Mouse (Mus musculus) G1E-ER4 (cell line): Measurements from ENCODE around the gene I0C0044D17Rik. TPM values are rescaled to one million over a fixed set of nuclear protein-coding genes. Genes with fewer than 3 reads are reported as not detected.

Experiments used
- GATA1 ChIP-seq: IDR thresholded peaks from one replicate; pipeline ENCODE4 v1.8.0; 2012; ENCODE audit warnings: low read length, inconsistent platforms
- polyA plus RNA-seq: library from polyadenylated mRNA; stranded (reverse); fragments of >175 nt; gene quantifications from 2 replicates; pipeline ENCODE4 v1.2.3, GENCODE M21; 2012

Gene I0C0044D17Rik
- polyA plus RNA-seq, 1 experiment = not detected

GRCm38 (mm10) chr4:98837715-98838505 lies 14.3 kb upstream of the I0C0044D17Rik start:
- no peak for TF ChIP-seq GATA1

- TF ChIP-seq GATA1 = no peak
These were observed 12.9 kb upstream of the I0C0044D17Rik start for GRCm38 (mm10) chr4:98836519-98836918.

GRCm38 (mm10) chr4:98834782-98835181 lies 11.1 kb upstream of the I0C0044D17Rik start:
- TF ChIP-seq GATA1 = no peak

GRCm38 (mm10) chr4:98831726-98832125 lies 8.1 kb upstream of the I0C0044D17Rik start:
- TF ChIP-seq GATA1 = no peak

GRCm38 (mm10) chr4:98826701-98827100 lies 3.1 kb upstream of the I0C0044D17Rik start:
- no peak for TF ChIP-seq GATA1

- TF ChIP-seq GATA1 = no peak
These were observed 593 bp downstream of the I0C0044D17Rik start for GRCm38 (mm10) chr4:98823047-98823446.

GRCm38 (mm10) chr4:98822478-98822877 lies 1.2 kb downstream of the I0C0044D17Rik start:
- TF ChIP-seq GATA1 = no peak

DNA sequence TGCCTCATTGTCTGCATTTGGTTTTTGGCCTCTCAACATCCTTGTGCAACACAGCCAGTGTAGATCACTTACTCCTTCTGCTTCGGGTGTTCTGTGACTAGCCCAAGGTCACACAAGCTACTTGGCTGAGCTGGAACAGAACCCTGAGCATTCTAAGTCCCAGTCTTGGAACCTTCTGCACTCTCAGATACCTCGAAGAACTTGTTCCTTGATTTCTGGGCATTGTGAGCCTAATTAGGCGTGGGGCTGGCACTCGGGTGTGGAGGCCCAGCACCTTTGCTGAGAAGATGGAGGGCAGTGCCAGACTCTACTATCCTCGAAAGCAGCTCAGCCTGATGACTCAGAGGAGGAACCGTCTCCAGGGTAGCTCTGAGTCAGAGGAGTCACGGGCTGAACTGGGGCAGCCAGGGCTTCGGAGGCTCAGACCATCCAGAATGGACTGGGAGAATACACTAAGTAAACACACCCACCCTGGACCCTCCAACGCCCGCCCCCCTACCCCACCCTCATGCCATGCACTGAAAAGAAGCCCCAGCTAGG lies 4.4 kb downstream of the I0C0044D17Rik start:
- TF ChIP-seq GATA1 = no peak

DNA sequence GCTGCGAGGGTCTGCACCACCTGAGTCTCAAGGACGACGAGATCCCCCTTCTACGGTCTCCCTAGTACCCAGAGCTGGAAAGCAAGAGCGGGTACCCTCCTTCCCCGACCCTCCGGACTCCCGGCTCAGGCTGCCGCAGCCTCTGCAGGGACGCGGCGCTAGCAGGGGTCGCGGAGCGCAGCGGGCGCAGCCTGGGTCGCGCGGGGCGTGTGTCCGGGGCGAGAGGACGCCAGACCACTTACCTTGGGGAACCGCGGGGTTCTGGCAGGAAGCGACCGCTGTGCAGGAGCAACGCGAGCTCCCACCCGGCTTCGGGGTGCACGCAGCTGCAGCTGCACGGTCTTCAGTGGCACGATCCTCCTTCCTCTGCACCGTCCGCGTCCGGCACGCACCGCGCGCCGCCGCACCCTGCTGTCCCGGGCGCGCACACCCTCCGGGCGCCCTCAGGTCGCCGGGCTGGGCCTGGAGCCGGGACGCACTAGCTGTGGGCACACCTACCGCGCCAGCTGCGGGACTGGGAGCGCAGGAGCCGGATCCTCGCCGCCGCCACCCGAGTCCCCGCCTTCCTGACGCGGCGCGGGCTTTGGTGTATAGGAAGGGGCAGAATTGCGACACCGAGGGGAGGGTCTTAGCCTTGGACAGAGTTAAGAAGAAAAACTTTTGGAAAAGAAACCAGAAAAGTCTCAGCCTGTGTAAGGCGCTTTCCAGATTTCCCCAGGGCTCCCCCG lies 6.3 kb downstream of the I0C0044D17Rik start, which contains the start of gene Kank4:
TSS of gene Kank4 (minus strand) at position 354 of the 728 bp plus-strand sequence.
- no peak for TF ChIP-seq GATA1

DNA sequence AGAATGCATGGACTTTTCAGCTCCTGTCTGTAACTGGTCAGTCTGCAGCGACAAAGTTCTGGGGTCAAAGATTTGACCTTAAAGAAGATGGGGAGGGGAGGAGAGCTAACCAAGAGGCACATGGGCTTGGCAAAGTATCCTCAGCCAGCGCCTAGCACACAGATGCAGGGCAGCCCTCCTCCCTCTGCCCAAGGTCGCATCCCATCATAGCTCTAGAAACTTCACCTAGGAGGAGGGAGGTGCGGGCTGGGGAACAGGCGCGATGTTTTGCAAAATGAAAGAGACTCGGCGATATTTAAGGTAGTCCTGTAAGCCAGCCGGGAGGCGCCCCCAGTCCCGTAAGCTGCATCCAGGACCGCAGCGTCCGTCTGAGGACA lies 6.8 kb downstream of the I0C0044D17Rik start:
- no peak for TF ChIP-seq GATA1

- TF ChIP-seq GATA1 = no peak
These were observed 17.3 kb downstream of the I0C0044D17Rik start for GRCm38 (mm10) chr4:98806306-98806705.

DNA sequence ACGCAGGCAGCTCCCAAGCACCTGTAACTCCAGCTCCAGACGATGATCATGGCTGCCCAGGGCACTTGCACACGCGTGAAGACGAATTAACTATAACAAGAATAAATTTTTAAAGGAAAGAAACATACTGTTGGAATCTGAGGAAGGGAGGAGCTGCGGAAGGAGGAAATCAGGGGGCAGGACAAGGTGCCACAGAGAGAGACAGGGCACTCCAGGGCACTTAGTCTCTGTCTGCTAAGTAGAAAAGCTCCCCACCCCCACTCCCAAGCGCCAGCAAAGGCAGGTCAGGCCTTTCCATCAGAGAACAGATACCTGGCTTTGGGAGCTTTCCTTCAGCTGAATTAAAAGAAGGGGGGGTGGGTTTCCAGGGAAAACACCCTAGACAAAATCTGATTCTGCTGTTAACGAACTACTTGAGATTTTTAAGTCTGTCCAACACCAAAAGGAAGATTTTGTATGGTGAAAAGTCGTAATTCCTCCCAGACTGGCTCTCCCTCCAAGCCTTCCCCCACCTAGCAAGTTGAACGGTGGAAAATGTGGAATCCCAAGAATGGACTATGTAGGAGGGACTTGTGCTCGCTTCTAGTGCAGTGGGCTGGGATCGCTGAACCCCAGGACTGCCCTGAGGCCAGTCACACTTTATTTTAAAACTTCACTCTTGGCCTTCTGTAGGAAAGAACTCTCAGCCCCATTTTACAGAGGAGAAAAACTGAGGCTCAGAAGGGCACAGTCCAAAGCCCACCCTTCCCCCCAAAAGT lies 18.2 kb downstream of the I0C0044D17Rik start:
- TF ChIP-seq GATA1 = no peak

GRCm38 (mm10) chr4:98804476-98805134 lies 19.0 kb downstream of the I0C0044D17Rik start:
- TF ChIP-seq GATA1 = no peak

- TF ChIP-seq GATA1 = no peak
These were observed 21.9 kb downstream of the I0C0044D17Rik start for GRCm38 (mm10) chr4:98801775-98802174.

GRCm38 (mm10) chr4:98800824-98801223 lies 22.8 kb downstream of the I0C0044D17Rik start:
- no peak for TF ChIP-seq GATA1
